12 mouse cellular contexts compared by ENCODE assay signal in the genomic region with DNA sequence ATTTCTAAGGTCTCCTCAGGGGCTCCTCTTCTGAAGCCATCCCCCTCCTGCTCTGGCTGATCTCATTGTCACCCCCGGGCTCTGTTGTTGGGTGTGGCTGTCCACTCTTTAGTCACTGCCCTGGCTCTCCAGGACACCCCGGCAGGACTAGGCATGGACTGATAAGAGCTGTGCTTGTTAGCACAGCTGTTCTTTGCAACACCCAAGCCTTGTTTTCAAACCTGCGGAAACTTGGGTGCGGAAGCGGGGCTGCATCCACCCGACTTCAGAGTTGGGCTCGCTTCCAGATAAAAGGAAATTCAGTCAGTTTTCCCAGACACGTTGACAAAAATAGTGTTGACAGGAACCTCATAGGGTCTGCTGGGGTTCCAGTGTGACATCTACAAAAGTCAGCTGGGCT. TPM values are rescaled to one million over a fixed set of nuclear protein-coding genes. Genes with fewer than 3 reads are reported as not detected.
DNase-seq lines count a peak whose midpoint lies in the region; ATAC-seq and TF ChIP-seq lines count a peak whose summit lies in the region.
"Had no signal": no experiment of that assay in that cellular context is flagged by ENCODE, and none has a peak within 500 bp of the region (broad histone marks: within the 10 kb centered on the region; RNA-seq: fewer than 3 reads in every experiment).

No protein-coding gene starts in this region.

- H3K9ac ChIP-seq in kidney, embryonic 16.5 days (replicated peaks; ENCODE audit: low read length), result no peak overlapping the region
- peak overlapping the region; percentile 10; the same call in 1 of the 2 replicates for H3K9ac ChIP-seq in heart, embryonic 12.5 days
- H3K9ac ChIP-seq: hindbrain, embryonic 12.5 days; midbrain, embryonic 12.5 days had no signal

- no peak overlapping the region for H3K4me3 ChIP-seq in kidney, adult 2 months (ENCODE audit: insufficient read depth, low read depth, low read length)
- H3K4me3 ChIP-seq in kidney, embryonic 16.5 days (ENCODE audit: low read length), result no peak overlapping the region
- no peak overlapping the region for H3K4me3 ChIP-seq in heart, embryonic 12.5 days
- no peak overlapping the region for H3K4me3 ChIP-seq in cerebellum, adult 2 months (replicated peaks; ENCODE audit: insufficient read depth, low read depth, low read length)
- H3K4me3 ChIP-seq: hindbrain, embryonic 12.5 days; midbrain, embryonic 12.5 days had no signal

- H3K27me3 ChIP-seq in kidney, adult 2 months (replicated peaks; ENCODE audit: control insufficient read depth, insufficient read depth, low read length), result no peaks in the 10 kb centered on the region
- no peaks in the 10 kb centered on the region for H3K27me3 ChIP-seq in kidney, embryonic 16.5 days (ENCODE audit: insufficient read depth, low read length)
- no peaks in the 10 kb centered on the region for H3K27me3 ChIP-seq in heart, embryonic 12.5 days (replicated peaks)
- H3K27me3 ChIP-seq in cerebellum, adult 2 months (ENCODE audit: control insufficient read depth, insufficient read depth, low read length), result no peaks in the 10 kb centered on the region
- H3K27me3 ChIP-seq: hindbrain, embryonic 12.5 days had no signal

- no peaks in the 10 kb centered on the region for H3K9me3 ChIP-seq in kidney, embryonic 16.5 days (ENCODE audit: low read length)
- no peaks in the 10 kb centered on the region for H3K9me3 ChIP-seq in heart, embryonic 12.5 days (replicated peaks)
- H3K9me3 ChIP-seq: hindbrain, embryonic 12.5 days; midbrain, embryonic 12.5 days had no signal

- no peak overlapping the region for H3K4me2 ChIP-seq in kidney, embryonic 16.5 days (replicated peaks; ENCODE audit: low read depth, low read length)
- peak overlapping the region; percentile 29 for H3K4me2 ChIP-seq in heart, embryonic 12.5 days
- H3K4me2 ChIP-seq: hindbrain, embryonic 12.5 days; midbrain, embryonic 12.5 days had no signal

- no peak for TF ChIP-seq CTCF in kidney, adult 2 months (conservative IDR thresholded peaks at IDR 0.05; ENCODE audit: insufficient read depth, insufficient read length, low read depth, low read length)
- no peak for TF ChIP-seq CTCF in cerebellum, adult 2 months (IDR thresholded peaks at IDR 0.05; ENCODE audit: borderline replicate concordance, insufficient read depth, low read depth, low read length)

- no peaks in the 10 kb centered on the region for H3K36me3 ChIP-seq in kidney, adult 2 months (ENCODE audit: control insufficient read depth, insufficient read depth, low read length)
- no peaks in the 10 kb centered on the region for H3K36me3 ChIP-seq in kidney, embryonic 16.5 days (ENCODE audit: insufficient read depth, low read length)
- no peaks in the 10 kb centered on the region for H3K36me3 ChIP-seq in heart, embryonic 12.5 days
- H3K36me3 ChIP-seq: hindbrain, embryonic 12.5 days; midbrain, embryonic 12.5 days had no signal

- peak overlapping the region; percentile 78; the same call in 1 of the 2 replicates for H3K27ac ChIP-seq in kidney, adult 2 months (ENCODE audit: insufficient read depth, low read depth, low read length)
- H3K27ac ChIP-seq in kidney, embryonic 16.5 days (ENCODE audit: low read length), result no peak overlapping the region
- H3K27ac ChIP-seq in heart, embryonic 12.5 days (ENCODE audit: poor library complexity, severe bottlenecking), result peak overlapping the region; percentile 49
- H3K27ac ChIP-seq in cerebellum, adult 2 months (ENCODE audit: insufficient read depth, low read length), result no peak overlapping the region
- H3K27ac ChIP-seq: hindbrain, embryonic 12.5 days; midbrain, embryonic 12.5 days had no signal

- no peak for TF ChIP-seq POLR2A in kidney, adult 2 months (IDR thresholded peaks at IDR 0.05; ENCODE audit: low read depth, low read length)
- no peak for TF ChIP-seq POLR2A in cerebellum, adult 2 months (IDR thresholded peaks at IDR 0.05; ENCODE audit: borderline replicate concordance, insufficient read depth, low read length)

- WGBS in kidney, adult 2 months, result 62% methylated on average over 8 of the region's 8 CpGs
- 65% methylated on average over 8 of the region's 8 CpGs for WGBS in kidney, embryonic 16.5 days
- 5% methylated on average over 8 of the region's 8 CpGs for WGBS in heart, embryonic 12.5 days
- WGBS in cerebellum, adult 2 months, result 70% methylated on average over 8 of the region's 8 CpGs

- peak; percentile 83 for DNase-seq in kidney, adult 2 months
- peak; percentile 69 for DNase-seq in liver
- DNase-seq in skeletal muscle tissue, adult 2 months (ENCODE audit: low read depth, low spot score), result peak; percentile 34
- no peak for DNase-seq in left cerebral cortex, postnatal 25 days (ENCODE audit: low spot score in 2 of 2)
- DNase-seq in cerebellum, adult 2 months, result no peak
- no peak for DNase-seq in thymus, postnatal 25 days
- DNase-seq: cerebellum, adult 9-10 months had no signal

- no peak for ATAC-seq in kidney, embryonic 16.5 days (ENCODE audit: low FRiP score, low TSS enrichment)
- peak; percentile 82 for ATAC-seq in heart, embryonic 12.5 days (ENCODE audit: insufficient number of reproducible peaks, low FRiP score)
- ATAC-seq: activated CD4-positive, CD25-positive, alpha-beta regulatory T cell, adult 4 months had no signal

- 0 out of 2 replicates have a peak, but pooled peaks cover 2% of the 10 kb centered on the region for H3K4me1 ChIP-seq in kidney, adult 2 months (ENCODE audit: control insufficient read depth, insufficient read depth, low read length)
- H3K4me1 ChIP-seq in kidney, embryonic 16.5 days (ENCODE audit: insufficient read depth, low read length), result peaks cover 13% of the 10 kb centered on the region
- peaks cover 58% of the 10 kb centered on the region for H3K4me1 ChIP-seq in heart, embryonic 12.5 days (replicated peaks)
- H3K4me1 ChIP-seq in cerebellum, adult 2 months (ENCODE audit: control insufficient read depth, insufficient read depth, low read length), result no peaks in the 10 kb centered on the region
- H3K4me1 ChIP-seq: hindbrain, embryonic 12.5 days; midbrain, embryonic 12.5 days had no signal

- intact Hi-C loops in left cerebral cortex, postnatal 25 days (cut with DNase I), result no loop called here

RNA-seq across cellular contexts. Expression of gene Podxl, which starts 53.6 kb away (rescaled TPM):
- polyA plus RNA-seq in kidney, adult 2 months (2012; rRNA removed), result 137 and 149 TPM in 2 replicates
- polyA plus RNA-seq in kidney, embryonic 16.5 days (2015; fragmentation: Nextera tagmentation; extraction: Ambion mirVana), result 76.8 and 80.4 TPM in 2 replicates
- polyA plus RNA-seq in heart, embryonic 12.5 days (2016; fragmentation: Nextera tagmentation; extraction: Ambion mirVana), result 27.9 and 29.2 TPM in 2 replicates
- total RNA-seq in left cerebral cortex, postnatal 25 days (2021), result 10 to 100 TPM; 15.1 to 18.0 TPM
- 15.0 and 16.5 TPM in 2 replicates for polyA plus RNA-seq in cerebellum, adult 2 months (2012; rRNA removed)
- polyA plus RNA-seq: activated CD4-positive, CD25-positive, alpha-beta regulatory T cell, adult 4 months had no signal

Comparison
In these comparisons a context has a peak if more than half of its experiments do, and no peak if none do; other contexts are left out.
1. H3K27ac ChIP-seq: peak in kidney, adult 2 months (single experiment) and heart, embryonic 12.5 days (single experiment); none in kidney, embryonic 16.5 days (single experiment) and cerebellum, adult 2 months (single experiment).
2. DNase-seq: peak in kidney, adult 2 months (single experiment), liver (single experiment) and skeletal muscle tissue, adult 2 months (single experiment); none in left cerebral cortex, postnatal 25 days (0 of 2), cerebellum, adult 2 months (0 of 2) and thymus, postnatal 25 days (single experiment).